Mouse (Mus musculus): ENCODE data around the gene Shq1. TPM values are rescaled to one million over a fixed set of nuclear protein-coding genes. Genes with fewer than 3 reads are reported as not detected.

The Shq1 gene
- polyA plus RNA-seq (2012), result 0.82 and 1.0 TPM in 2 replicates

DNA sequence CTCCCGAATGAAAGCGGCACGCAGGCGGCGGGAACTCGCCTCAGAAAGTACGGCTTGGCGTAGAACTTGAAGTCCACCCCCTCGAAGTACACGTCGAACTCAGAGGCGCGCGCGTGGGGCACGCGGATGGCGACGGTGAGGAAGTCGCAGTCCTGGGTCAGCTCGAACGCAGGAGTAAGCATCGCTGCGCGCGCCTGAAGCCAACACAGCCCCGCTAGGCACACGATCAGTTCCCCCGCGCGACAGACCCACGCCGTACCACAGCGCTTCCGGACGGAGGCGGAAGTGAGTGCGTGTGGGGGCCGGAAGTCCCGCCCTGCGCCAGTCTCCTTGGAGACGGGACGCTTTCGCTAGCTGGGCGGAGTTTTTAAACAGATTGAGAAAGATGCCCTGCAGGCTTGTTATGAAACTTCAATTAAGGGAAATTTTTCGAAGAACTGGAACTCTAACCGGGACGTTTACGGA lies at the start of gene Shq1:
Gene Shq1 (minus strand): TSS at position 278 of the 465 bp plus-strand sequence.
- peaks cover 28% of the 10 kb centered on the region for H3K4me1 ChIP-seq (ENCODE audit: control insufficient read depth)
- no peak for TF ChIP-seq GATA1 (IDR thresholded peaks at IDR 0.05; ENCODE audit: low read length)
- no peaks in the 10 kb centered on the region for H3K27me3 ChIP-seq (ENCODE audit: control insufficient read depth)
- H3K9me3 ChIP-seq (ENCODE audit: control insufficient read depth, low read length), result no peaks in the 10 kb centered on the region
- peaks cover 4% of the 10 kb centered on the region for H3K36me3 ChIP-seq (ENCODE audit: control insufficient read depth)
- H3K4me3 ChIP-seq (replicated peaks), result peak within 1 kb of the TSS; percentile 90

DNA sequence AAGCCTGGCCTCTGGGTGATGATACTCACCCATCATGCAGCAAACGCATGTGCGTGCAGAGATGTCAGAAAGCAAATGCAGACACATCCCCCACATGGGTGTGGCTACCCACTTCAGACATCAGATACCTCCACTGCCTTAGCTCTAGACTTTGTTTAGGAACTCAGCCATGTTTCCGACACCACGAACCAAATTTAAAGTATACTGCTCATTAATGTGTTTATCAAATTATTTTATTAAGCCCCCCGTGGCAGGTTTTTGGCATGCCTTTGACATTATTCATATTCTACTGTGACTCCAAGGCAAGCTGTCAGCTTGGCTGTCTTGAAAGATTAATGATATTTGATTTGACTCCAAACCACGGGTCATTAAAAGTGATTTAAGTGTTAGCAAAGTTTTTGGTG lies 49.1 kb upstream of the Shq1 start:
- no peak for TF ChIP-seq GATA1 (IDR thresholded peaks at IDR 0.05; ENCODE audit: low read length)
- Histone ChIP-seq H3K4me1 (ENCODE audit: control insufficient read depth) (peaks cover 2% of the 10 kb centered on the region; the same call in 1 of the 2 replicates), H3K36me3 (ENCODE audit: control insufficient read depth) (no peaks in the 10 kb centered on the region)

DNA sequence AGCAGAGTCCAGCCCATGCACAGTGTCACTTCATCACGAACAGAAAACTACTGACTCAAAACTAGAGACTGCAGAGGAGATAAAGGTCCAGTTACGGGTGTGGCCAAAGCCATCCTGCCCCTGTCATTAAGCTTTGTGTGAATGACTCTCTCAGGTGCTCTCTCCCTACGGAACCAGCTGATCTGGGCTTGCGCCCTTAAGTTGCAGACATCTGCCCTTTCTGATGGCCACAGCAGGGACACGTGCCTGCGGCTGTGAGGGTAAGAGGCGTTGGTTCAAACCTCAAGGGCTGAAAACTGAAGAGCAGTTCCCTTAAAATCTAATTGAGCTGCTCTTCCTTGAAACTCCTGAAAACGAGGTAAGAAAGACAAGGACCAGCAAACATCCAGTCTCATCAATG lies 45.9 kb upstream of the Shq1 start:
- H3K4me3 ChIP-seq (replicated peaks), result no peak overlapping the region
- no peaks in the 10 kb centered on the region for H3K9me3 ChIP-seq (ENCODE audit: control insufficient read depth, low read length)
- peaks cover 2% of the 10 kb centered on the region; the same call in 1 of the 2 replicates for H3K27me3 ChIP-seq (ENCODE audit: control insufficient read depth)
- no peaks in the 10 kb centered on the region for H3K36me3 ChIP-seq (ENCODE audit: control insufficient read depth)
- no peak for TF ChIP-seq TAL1 (IDR thresholded peaks at IDR 0.05; ENCODE audit: low read length)
- H3K4me1 ChIP-seq (ENCODE audit: control insufficient read depth), result peaks cover 2% of the 10 kb centered on the region; the same call in 1 of the 2 replicates

More for the DNA sequence above, 49.1 kb upstream of the Shq1 start:
- H3K27me3 ChIP-seq (ENCODE audit: control insufficient read depth), result peaks cover 2% of the 10 kb centered on the region; the same call in 1 of the 2 replicates
- no peak overlapping the region for H3K4me3 ChIP-seq (replicated peaks)
- no peaks in the 10 kb centered on the region for H3K9me3 ChIP-seq (ENCODE audit: control insufficient read depth, low read length)

DNA sequence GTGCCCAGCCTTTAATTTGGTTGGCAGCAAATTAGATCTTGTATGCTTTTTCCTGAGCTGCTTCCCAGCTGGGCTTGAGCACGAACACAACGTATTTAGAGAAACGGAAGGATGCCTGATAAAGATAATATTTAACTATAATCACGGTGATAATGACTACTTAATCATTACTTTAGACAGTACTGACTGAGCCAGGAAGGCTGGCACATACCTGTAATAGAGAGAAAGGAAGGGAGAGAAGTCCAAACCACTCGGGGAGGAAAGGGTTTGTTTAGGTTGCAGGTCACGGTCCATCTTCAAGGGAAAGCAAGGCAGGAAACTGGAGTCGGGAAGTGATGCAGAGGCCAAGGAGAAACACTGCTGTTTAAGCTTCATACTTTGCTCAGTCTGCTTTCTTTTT lies 45.2 kb upstream of the Shq1 start:
- Histone ChIP-seq H3K4me3 (replicated peaks) (no peak overlapping the region), H3K36me3 (ENCODE audit: control insufficient read depth) (no peaks in the 10 kb centered on the region), H3K4me1 (ENCODE audit: control insufficient read depth) (peaks cover 2% of the 10 kb centered on the region; the same call in 1 of the 2 replicates), H3K9me3 (ENCODE audit: control insufficient read depth, low read length) (no peaks in the 10 kb centered on the region), H3K27me3 (ENCODE audit: control insufficient read depth) (0 out of 2 replicates have a peak, but pooled peaks cover 2% of the 10 kb centered on the region)
- TF ChIP-seq TAL1 (IDR thresholded peaks at IDR 0.05; ENCODE audit: low read length) (no peak), GATA1 (IDR thresholded peaks at IDR 0.05; ENCODE audit: low read length) (no peak)

DNA sequence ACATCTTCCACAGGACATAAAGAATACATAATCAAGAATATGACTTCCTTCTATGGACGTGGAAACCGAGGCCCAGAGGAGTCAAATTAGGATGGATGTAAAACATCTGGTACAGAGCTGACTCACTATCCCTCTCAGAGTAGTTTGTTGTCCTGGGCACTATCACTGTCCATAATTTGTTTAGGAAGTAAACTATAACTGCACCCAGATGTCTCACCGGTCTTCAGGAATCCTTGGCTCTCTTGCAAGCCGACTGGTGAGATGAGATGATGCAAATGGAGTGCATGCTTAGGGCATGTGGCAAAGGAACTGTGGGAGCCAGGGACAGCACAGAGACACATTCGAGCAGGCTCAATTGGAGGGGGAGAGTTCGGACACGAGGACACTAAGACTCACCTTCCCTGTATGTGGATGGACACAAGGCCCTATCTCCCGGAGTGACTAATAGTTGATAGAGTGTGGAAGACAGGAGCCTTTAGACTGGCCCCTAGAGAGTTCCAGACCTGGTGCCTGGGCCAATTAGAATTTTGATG lies 44.4 kb upstream of the Shq1 start:
- 0 out of 2 replicates have a peak, but pooled peaks cover 2% of the 10 kb centered on the region for H3K27me3 ChIP-seq (ENCODE audit: control insufficient read depth)
- H3K4me1 ChIP-seq (ENCODE audit: control insufficient read depth), result peaks cover 2% of the 10 kb centered on the region; the same call in 1 of the 2 replicates
- H3K36me3 ChIP-seq (ENCODE audit: control insufficient read depth), result no peaks in the 10 kb centered on the region
- no peaks in the 10 kb centered on the region for H3K9me3 ChIP-seq (ENCODE audit: control insufficient read depth, low read length)
- TF ChIP-seq GATA1 (IDR thresholded peaks at IDR 0.05; ENCODE audit: low read length) (no peak), TAL1 (IDR thresholded peaks at IDR 0.05; ENCODE audit: low read length) (no peak)
- no peak overlapping the region for H3K4me3 ChIP-seq (replicated peaks)

DNA sequence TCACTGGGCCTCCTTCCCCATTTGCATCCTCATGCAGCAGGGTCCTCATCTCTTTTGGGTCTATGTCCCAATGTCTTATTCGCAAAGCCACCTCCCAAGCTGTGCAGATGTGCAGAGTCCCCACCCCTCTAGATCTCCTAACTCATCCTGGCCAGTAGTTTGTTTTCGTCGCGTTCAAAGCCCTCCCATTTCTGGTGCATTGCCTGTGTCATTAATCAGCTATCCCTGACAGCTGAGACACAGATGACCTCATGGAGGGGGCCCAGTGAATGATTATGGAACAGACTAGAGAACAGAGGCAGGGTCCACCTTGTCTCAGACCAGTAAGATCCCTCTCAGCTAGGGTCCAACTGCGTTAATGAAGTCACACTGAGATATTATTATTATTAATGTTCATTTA lies 39.9 kb upstream of the Shq1 start:
- Histone ChIP-seq H3K36me3 (ENCODE audit: control insufficient read depth) (no peaks in the 10 kb centered on the region), H3K27me3 (ENCODE audit: control insufficient read depth) (peaks cover 5% of the 10 kb centered on the region), H3K9me3 (ENCODE audit: control insufficient read depth, low read length) (no peaks in the 10 kb centered on the region), H3K4me3 (replicated peaks) (no peak overlapping the region), H3K4me1 (ENCODE audit: control insufficient read depth) (no peaks in the 10 kb centered on the region)
- TF ChIP-seq GATA1 (IDR thresholded peaks at IDR 0.05; ENCODE audit: low read length) (no peak), TAL1 (IDR thresholded peaks at IDR 0.05; ENCODE audit: low read length) (no peak)

DNA sequence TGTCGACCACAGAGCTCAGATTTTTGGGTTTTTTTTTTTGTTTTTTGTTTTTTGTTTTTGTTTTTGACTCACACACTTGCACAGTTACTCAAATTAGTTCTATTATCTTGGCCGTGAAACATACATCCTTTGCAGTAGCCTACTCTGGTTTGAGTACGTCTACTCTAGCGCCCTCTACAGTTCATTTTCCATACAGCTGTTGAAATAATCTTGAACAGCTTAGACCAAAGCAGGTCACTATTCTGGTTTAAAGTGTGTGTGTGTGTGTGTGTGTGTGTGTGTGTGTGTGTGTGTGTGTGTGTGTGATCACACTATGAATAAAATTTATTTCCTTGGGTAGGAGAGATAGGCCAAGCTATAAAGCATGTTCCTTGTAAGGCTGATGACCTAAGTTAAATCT lies 39.2 kb upstream of the Shq1 start:
- H3K9me3 ChIP-seq (ENCODE audit: control insufficient read depth, low read length), result no peaks in the 10 kb centered on the region
- H3K36me3 ChIP-seq (ENCODE audit: control insufficient read depth), result no peaks in the 10 kb centered on the region
- H3K4me3 ChIP-seq (replicated peaks), result no peak overlapping the region
- H3K27me3 ChIP-seq (ENCODE audit: control insufficient read depth), result peaks cover 12% of the 10 kb centered on the region
- no peak for TF ChIP-seq GATA1 (IDR thresholded peaks at IDR 0.05; ENCODE audit: low read length)
- no peak for TF ChIP-seq TAL1 (IDR thresholded peaks at IDR 0.05; ENCODE audit: low read length)
- H3K4me1 ChIP-seq (ENCODE audit: control insufficient read depth), result no peaks in the 10 kb centered on the region

DNA sequence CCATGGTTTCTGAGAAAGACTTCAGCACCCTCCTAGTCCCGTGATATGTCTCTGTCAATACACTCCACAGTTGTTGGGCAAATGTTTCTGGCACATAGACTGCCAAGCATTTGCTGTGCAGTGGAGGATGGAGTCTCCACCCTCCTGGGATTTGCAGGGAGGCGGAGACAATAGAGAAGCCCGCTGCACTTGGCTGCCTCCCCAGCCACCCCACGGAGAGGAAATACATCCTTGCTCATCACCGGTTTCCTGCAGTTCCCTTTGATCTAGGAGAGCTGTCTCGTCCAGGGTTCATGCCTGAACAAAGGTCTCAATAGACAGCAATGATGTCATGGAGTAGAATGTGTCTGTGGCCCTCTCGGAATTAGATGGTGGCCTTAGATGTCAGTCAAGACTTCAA lies 38.5 kb upstream of the Shq1 start:
- no peak for TF ChIP-seq TAL1 (IDR thresholded peaks at IDR 0.05; ENCODE audit: low read length)
- TF ChIP-seq GATA1 (IDR thresholded peaks at IDR 0.05; ENCODE audit: low read length), result no peak
- Histone ChIP-seq H3K36me3 (ENCODE audit: control insufficient read depth) (no peaks in the 10 kb centered on the region), H3K4me1 (ENCODE audit: control insufficient read depth) (no peaks in the 10 kb centered on the region), H3K27me3 (ENCODE audit: control insufficient read depth) (peaks cover 19% of the 10 kb centered on the region), H3K4me3 (replicated peaks) (no peak overlapping the region), H3K9me3 (ENCODE audit: control insufficient read depth, low read length) (no peaks in the 10 kb centered on the region)

DNA sequence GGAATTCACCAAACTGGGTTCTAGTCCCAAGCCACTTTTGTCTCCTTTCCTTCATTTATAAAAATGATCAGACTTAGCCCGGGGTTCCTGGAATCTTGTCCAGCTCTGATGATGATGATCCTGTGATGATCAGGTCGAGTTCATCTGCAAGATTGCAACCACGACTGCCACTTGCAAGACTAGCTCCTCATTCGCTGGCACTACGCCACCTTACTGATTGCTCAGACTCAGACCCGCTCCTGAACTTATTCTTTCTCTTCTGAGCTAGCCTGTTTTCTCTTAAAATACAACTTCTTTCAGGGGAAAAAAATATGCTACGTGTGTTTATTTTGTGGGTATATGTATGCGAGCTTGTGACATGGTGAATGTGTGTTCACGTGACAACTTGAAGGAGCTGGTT lies 38.0 kb upstream of the Shq1 start:
- H3K9me3 ChIP-seq (ENCODE audit: control insufficient read depth, low read length), result no peaks in the 10 kb centered on the region
- H3K4me3 ChIP-seq (replicated peaks), result no peak overlapping the region

DNA sequence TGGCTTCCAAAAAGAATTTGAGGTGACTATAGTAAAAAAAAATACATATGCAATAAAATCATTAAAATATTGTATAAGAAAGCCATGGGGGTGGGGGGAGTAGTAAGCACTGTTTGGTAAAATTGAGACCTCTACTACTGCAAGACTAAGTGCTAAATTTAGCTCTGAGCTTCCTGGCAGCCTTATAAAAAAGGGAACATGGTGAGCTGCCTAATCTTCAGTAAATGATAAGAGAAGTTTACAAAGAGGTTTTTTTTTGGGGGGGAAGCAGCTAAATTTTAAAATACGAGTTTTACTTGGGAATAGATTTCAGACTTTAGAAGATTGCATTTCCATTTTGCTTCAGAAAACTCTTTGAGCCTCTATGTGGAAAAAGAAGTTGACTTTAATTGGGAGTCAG lies 37.3 kb upstream of the Shq1 start:
- Histone ChIP-seq H3K27me3 (ENCODE audit: control insufficient read depth) (peaks cover 29% of the 10 kb centered on the region), H3K4me1 (ENCODE audit: control insufficient read depth) (no peaks in the 10 kb centered on the region), H3K36me3 (ENCODE audit: control insufficient read depth) (no peaks in the 10 kb centered on the region), H3K9me3 (ENCODE audit: control insufficient read depth, low read length) (no peaks in the 10 kb centered on the region), H3K4me3 (replicated peaks) (no peak overlapping the region)
- TF ChIP-seq GATA1 (IDR thresholded peaks at IDR 0.05; ENCODE audit: low read length) (no peak), TAL1 (IDR thresholded peaks at IDR 0.05; ENCODE audit: low read length) (no peak)

More for the DNA sequence above, 38.0 kb upstream of the Shq1 start:
- Histone ChIP-seq H3K36me3 (ENCODE audit: control insufficient read depth) (no peaks in the 10 kb centered on the region), H3K4me1 (ENCODE audit: control insufficient read depth) (no peaks in the 10 kb centered on the region), H3K27me3 (ENCODE audit: control insufficient read depth) (peaks cover 24% of the 10 kb centered on the region)
- no peak for TF ChIP-seq GATA1 (IDR thresholded peaks at IDR 0.05; ENCODE audit: low read length)
- no peak for TF ChIP-seq TAL1 (IDR thresholded peaks at IDR 0.05; ENCODE audit: low read length)

Data from erythroblast, embryonic 14.5 days (primary cell).